Mouse (Mus musculus) hematopoietic stem cell, adult 5-6 weeks (primary cell): ENCODE results near the gene Nucb1. TPM values are rescaled to one million over a fixed set of nuclear protein-coding genes. Genes with fewer than 3 reads are reported as not detected.
"Not testable (repeated sequence)": the region's sequence is repeated elsewhere in the genome, so short reads cannot be mapped to it uniquely, and the experiment has no call there.

ENCODE experiments used
- ATAC-seq, 2 experiments: fragments of 125-278 bp in 1 of 2; replicated peaks in 1 of 2; 2 replicates each; pipeline ENCODE4 v1.8.0; 2016 to 2017; ENCODE audit warnings: inconsistent platforms in 2 of 2, mild to moderate bottlenecking in 2 of 2, moderate number of reproducible peaks in 2 of 2, low read depth in 1 of 2, moderate TSS enrichment in 1 of 2; ENCODE audit not compliant: low FRiP score in 2 of 2, poor library complexity in 2 of 2, severe bottlenecking in 2 of 2, insufficient read depth in 1 of 2, low TSS enrichment in 1 of 2
- total RNA-seq: library from RNA; stranded (forward); fragments of 172-1452, 232-1000 nt; gene quantifications from 2 replicates; pipeline ENCODE4 v1.2.3, GENCODE M21; 2017

Nucb1 gene
- total RNA-seq, 1 experiment from 2014 or later = 378 TPM

- peak in 1 of 2 experiments; percentile 68; a peak in 1 of 4 replicates for ATAC-seq
These were observed 33.2 kb downstream of the Nucb1 start for GRCm38 (mm10) chr7:45477003-45477402.

DNA sequence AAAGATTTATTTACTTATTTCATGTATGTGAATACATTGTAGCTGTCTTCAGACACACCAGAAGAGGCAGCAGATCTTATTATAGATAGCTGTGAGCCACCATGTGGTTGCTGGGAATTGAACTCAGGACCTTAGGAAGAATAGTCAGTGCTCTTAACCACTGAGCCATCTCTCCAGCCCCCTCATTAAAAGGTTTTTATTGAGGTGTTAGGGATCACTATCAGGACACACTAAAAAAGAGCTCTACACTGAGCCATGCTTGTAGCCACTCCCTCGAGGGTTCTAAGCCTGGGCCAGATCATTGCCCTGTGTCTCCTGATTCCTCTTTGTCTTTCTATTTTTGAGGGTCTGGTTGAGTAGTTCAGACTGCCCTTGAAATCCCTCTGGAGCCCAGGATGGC is 33.8 kb downstream of the Nucb1 start:
- ATAC-seq = no peak

DNA sequence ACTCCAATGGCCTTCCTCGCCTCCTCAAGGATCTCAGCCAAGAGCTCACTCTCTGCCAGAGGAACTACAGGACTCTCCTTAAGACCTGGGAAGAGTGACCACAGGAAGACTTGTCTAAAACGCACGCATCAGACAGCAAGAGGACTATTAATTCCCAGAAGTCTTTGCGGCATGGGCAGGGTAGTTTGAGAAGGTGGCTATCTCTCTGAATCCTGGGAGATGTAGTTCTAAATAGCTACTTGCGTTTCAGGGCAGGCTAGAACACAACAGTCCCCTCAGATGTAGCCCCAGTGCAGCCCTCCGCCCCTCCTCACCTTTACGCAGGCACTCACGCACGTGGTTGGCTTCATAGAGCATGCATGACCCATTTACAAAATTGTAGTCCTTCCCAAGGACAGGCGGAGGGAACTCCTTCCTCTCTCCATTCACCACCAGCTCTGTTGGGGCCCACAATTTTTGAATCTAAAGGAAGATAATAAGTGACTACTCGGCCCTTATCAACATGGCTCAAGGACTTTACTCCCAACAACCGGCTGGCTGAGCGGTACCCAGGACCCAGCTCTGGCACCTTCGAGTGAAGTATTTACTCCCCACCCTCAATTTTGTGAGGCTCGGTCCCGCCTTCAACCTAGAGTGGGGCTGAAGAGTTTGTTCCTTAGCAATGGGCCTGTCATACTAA is 34.8 kb downstream of the Nucb1 start:
- ATAC-seq = no peak

DNA sequence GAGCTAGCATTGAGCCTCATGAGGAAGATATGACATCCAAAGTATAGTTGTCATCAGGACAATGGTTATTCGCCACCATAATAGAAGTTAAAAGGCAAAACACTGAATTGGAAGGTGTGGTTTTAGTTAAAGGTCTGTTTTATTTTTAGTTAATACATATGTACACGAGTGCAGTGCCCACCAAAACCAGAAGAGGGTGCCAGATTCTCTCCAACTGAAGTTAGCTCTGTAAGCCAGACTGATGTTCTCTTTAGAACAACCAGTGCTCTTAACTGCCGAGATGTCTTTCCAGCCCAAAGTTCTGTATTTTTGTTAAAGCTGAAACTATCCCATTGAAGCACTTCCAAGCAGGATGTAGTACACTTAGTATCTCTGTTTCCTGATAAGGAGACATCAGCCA is 39.3 kb downstream of the Nucb1 start:
- peak; percentile 53 to 68; a peak in 3 of 4 replicates for ATAC-seq

- 0 out of 4 replicates have a peak, but pooled peaks of 1 of the 2 experiments have one; percentile 3 for ATAC-seq
These were observed 43.0 kb downstream of the Nucb1 start for GRCm38 (mm10) chr7:45467090-45467670.

- peak; percentile 70 to 79 for ATAC-seq
These were observed 43.7 kb downstream of the Nucb1 start, which contains the start of gene Bax for GRCm38 (mm10) chr7:45466283-45467089. Bax (minus strand) TSS chr7:45466898.

- ATAC-seq = no peak
These were observed 44.7 kb downstream of the Nucb1 start for GRCm38 (mm10) chr7:45465549-45465948.

DNA sequence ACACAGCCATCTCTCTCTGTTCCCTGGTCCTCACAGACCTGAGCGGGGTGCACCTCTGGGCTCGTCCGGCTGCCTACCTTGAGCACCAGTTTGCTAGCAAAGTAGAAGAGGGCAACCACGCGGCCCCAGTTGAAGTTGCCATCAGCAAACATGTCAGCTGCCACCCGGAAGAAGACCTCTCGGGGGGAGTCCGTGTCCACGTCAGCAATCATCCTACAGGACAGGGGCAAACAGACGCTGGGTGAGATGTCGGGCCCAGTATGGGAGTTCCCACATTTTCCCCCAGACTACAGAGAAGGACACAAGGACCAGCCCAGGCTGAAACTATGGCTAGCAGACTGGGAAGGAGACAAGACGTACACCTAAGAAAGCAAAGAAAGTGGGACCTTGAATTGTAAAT is 45.1 kb downstream of the Nucb1 start:
- ATAC-seq = no peak

- ATAC-seq = no peak
These were observed 46.0 kb downstream of the Nucb1 start for GRCm38 (mm10) chr7:45463987-45464778.

DNA sequence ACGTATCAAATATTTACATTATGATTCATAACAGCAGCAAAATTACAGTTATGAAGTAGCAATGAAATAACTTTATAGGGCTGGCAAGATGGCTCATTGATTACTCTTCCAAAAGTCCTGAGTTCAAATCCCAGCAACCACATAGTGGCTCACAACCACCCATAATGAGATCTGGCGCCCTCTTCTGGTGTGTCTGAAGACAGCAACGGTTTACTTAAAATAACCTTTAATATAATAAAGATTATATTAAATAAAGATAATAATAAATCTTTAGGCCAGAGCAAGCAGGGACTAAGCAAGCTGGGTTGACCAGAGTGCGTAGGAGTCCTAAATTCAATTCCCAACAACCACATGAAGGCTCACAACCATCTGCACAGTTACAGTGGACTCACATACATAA is 47.3 kb downstream of the Nucb1 start:
- not testable (repeated sequence) for ATAC-seq

DNA sequence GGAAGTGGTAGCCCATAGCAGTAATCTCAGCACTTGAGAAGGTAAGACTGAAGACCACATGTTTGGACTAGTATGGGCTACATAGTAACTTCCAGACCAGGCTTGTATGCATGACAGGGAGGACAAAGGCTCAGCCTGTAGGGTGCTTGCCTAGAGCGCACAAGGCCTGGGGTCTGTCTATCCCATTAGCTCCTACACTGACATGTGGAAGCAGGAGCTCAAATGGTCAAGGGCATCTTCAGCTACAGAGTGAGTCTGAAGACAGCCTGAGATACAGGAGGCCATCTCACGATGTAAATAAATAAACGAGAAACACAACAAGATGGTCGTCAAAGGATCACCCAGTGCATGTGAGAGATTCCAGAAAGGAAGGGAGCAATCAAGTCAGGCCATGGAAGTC is 47.9 kb downstream of the Nucb1 start:
- no peak for ATAC-seq

DNA sequence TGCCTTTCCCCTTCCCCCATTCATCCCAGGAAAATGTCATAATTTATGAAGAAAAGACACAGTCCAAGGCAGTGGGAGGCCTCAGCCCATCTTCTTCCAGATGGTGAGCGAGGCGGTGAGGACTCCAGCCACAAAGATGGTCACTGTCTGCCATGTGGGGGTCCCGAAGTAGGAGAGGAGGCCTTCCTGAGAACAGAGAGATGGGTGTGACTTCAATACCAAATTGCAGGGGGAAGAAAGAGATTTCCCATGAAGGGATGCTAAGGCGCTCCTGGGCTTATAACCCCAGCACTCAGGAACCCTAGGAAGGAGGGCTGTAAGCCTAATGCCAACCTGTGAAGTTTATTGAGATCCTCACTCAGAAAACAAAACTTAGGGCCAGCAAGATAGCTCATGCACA is 48.4 kb downstream of the Nucb1 start:
- ATAC-seq = no peak

DNA sequence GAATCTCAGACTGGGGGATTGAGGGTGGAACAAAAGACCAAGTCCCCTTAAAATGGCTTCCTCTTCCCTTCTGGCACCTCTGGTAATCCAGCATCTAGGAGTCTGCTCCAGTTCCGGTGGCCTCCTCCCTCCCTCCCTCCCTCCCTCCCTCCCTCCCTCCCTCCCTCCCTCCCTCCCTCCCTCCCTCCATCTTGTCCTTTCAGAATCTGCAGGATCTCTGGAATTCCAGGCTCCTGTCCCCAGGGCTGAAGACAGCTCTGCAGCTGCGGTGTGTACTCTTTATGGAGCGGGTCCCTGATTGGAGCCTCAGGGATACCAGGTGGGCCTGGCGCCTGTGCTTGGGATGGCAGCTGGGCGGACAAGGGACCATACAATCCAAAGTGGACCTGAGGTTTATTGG is 48.9 kb downstream of the Nucb1 start:
- no peak for ATAC-seq

DNA sequence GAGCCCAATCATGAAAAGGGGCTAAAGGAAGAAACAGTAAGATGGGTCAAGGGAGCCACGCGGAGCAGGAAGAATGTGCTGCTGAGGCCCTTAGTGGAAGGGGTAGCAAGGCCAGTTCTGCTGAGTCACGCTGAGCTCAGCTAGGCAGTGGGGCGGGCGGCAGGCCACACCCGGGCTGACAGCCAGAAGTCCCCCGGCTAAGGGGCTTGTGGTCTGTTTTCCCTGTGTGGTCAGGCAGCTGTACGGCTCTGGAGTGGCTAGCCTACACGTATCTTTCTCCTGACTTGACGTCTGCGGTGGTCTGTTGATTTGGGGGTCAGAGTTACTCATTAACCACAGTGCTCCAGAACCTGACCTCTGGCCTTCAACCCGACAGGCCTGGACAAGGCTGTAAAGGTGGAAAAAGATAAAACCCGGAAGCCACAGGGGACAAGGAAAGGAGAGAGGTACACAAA is 49.3 kb downstream of the Nucb1 start:
- ATAC-seq = peak; percentile 61 to 70

DNA sequence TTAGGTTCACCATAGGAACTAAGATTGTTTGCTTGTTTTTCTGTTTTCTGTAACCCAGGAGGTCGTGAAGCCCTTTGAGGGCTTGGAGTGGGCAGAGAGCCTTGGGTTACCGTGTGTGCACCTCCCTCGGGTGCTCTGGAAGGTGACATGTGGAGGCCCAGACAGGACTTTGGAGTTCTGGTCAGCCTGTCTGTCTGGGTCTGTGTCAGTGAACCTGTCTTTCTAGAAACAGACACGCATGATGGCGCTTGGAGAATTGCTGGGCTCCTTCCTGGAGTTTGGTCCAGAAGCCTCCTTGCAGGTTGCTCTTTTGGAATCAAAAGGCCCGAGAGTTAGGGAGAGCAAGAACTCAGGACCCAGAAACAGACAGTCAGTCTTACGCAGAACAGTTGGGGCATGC is 49.8 kb downstream of the Nucb1 start:
- no peak for ATAC-seq

GRCm38 (mm10) chr7:45459564-45460140 is 50.6 kb downstream of the Nucb1 start, which contains the start of gene Ftl1:
Ftl1 (minus strand) TSS chr7:45459884.
- peak; percentile 82 to 86 for ATAC-seq
